Mouse (Mus musculus) liver, postnatal 0 days (tissue): ENCODE data around the gene Nup35.

Experiments used
- CTCF ChIP-seq: sonication (generic); IDR thresholded peaks from 2 replicates; pipeline ENCODE4 v1.5.1; 2016; ENCODE audit warnings: antibody characterized with exemption, low read depth
- EP300 ChIP-seq: IDR thresholded peaks from 2 replicates; pipeline ENCODE4 v1.6.1; 2016; ENCODE audit warnings: antibody characterized with exemption, low read depth, mild to moderate bottlenecking

DNA sequence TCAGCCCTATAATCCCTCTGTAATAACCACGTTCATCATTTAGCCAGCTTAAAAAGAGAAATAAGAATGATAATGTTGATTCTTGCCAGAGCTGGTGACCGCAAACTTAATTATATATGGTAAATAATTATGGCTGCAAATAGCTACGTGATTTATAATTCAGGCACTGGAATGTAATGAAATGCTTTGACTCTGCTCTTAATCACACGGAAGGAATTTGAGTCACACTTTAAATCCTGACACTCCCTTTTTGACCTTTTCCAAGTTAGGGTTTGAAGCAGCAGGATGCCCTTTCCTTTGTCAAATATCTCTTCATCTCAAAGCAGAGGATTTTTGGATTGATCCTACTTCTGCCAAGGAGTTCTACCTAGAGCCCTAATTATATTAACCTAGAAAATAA lies 71.2 kb downstream of the Nup35 start:
- no peak for TF ChIP-seq CTCF
- no peak for TF ChIP-seq EP300
